Mouse (Mus musculus) heart, postnatal 0 days (tissue): ENCODE measurements around the gene Pim1.

Experiments
- CTCF ChIP-seq: IDR thresholded peaks from 2 replicates; pipeline ENCODE4 v1.5.1; 2016; ENCODE audit warnings: antibody characterized with exemption, control low read depth, low read depth
- EP300 ChIP-seq: IDR thresholded peaks from 2 replicates; pipeline ENCODE4 v1.6.1; 2016; ENCODE audit warnings: antibody characterized with exemption, low read depth

DNA sequence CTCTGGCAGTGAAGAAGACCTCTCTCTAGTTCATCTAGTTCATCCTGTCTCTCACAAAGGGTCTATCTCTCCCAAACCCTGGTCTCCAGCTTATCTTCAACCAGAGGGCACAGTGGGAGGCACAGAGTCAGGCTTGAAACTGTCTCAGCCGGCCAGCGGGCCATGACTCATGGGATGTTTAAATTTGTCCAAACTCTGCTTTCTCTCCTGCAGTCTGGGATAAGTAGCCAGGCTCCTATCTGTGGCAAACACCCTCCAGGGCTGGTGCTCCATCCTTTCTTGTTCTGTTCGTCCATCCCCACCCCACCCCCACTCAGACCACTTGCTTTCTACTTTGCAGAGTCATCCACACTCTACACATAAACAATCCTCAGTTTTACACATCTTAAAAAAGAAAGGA, 43.2 kb upstream of the Pim1 start:
- TF ChIP-seq CTCF (no peak), EP300 (no peak)
